Mouse (Mus musculus) C3H10T1/2 (cell line): ENCODE data around the gene Ankrd55. TPM values are rescaled to one million over a fixed set of nuclear protein-coding genes. Genes with fewer than 3 reads are reported as not detected.

Experiments
- polyA plus RNA-seq, 2 experiments: library from polyadenylated mRNA; unstranded; fragments of >200 nt; fragmentation: generic; extraction: Trizol; gene quantifications; one replicate each; pipeline ENCODE4 v1.2.1; 2012; ENCODE audit warnings: missing spikeins in 2 of 2

Gene Ankrd55
- under 1 TPM; 0.56 to 0.74 TPM for polyA plus RNA-seq

DNA sequence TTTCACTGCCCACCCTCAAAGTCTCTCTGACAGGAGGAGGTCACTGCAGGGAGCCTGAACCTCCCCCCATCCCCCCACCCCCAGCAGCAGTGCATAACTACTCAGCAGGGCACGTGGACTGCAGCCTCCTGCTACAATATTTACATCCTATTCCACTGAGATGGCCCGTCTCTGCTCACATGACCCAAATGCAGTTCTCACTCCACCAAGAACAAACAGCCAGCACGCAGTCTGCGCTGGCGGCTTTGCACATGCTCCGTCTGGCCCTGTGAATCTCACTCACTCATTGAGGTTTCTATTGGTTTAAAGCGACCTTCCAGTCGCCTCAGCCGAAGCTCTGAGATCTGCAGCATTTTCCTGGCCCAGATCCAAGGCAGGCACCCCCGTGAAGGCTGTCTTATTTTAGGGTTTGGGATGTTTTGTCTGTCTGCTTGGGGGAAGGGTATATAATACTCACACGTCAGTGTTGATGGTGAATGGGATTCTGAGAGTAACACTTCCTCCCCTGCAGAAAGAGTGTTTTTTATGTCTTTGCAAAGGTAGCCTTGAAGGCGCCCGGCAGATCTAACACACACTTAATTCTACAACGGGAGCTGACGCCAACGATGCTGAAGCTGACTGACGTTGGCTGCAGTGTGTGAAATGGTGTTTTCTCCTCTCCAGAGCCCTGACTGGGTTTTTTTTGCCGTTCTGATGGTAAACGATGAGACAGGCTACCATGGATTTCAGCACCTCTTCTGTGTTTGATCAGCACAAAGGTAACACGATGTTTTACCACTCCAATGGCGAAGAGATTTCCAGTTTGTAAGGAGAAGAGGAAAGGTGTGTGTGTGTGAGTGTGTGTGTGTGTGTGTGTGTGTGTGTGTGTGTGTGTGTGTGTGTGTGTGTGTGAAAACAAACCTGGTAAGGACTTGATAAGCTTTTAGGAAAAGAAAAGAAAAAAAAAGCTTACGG is at the start of gene Ankrd55:
Gene Ankrd55 (plus strand): TSS at position 227 of the 954 bp plus-strand sequence.

Other genes with a start within 250 kb of the Ankrd55 start
- 10 to 100 TPM in 1 of 2 experiments, 1 to 10 TPM in 1; 2.0 to 53.2 TPM for gene Il6st, start 175.6 kb downstream of the Ankrd55 start, polyA plus RNA-seq